Mouse (Mus musculus): Measurements from ENCODE around the gene Cfap43.

- TF ChIP-seq CTCF (conservative IDR thresholded peaks at IDR 0.05; ENCODE audit: low read length), result no peak
- no peak for TF ChIP-seq NANOG (IDR thresholded peaks at IDR 0.05; ENCODE audit: borderline replicate concordance, low read length)
- no peak for TF ChIP-seq POU5F1 (IDR thresholded peaks at IDR 0.05; ENCODE audit: borderline replicate concordance, low read length)
Measured at GRCm38 (mm10) chr19:47870102-47870666, 48.9 kb downstream of the Cfap43 start.

All from E14TG2a.4 (cell line).